Mouse (Mus musculus): ENCODE results near the gene Galns. TPM values are rescaled to one million over a fixed set of nuclear protein-coding genes. Genes with fewer than 3 reads are reported as not detected.

Gene Galns
- polyA plus RNA-seq, 1 experiment from 2014 or later: 7.1 TPM

- no peak overlapping the region for H3K4me3 ChIP-seq
- DNase-seq (ENCODE audit: low spot score): no peak
- H3K4me1 ChIP-seq (replicated peaks): peaks cover 37% of the 10 kb centered on the region
- H3K27me3 ChIP-seq (ENCODE audit: insufficient read depth, poor library complexity, severe bottlenecking): no peaks in the 10 kb centered on the region
- peak overlapping the region; percentile 53 for H3K27ac ChIP-seq
- 70% methylated on average over 6 of the region's 6 CpGs for WGBS
- no peaks in the 10 kb centered on the region for H3K9me3 ChIP-seq
- H3K36me3 ChIP-seq: no peaks in the 10 kb centered on the region
These were observed 74.2 kb downstream of the Galns start for GRCm38 (mm10) chr8:122537033-122537432.

- Histone ChIP-seq H3K4me3 (no peak overlapping the region), H3K27ac (peak overlapping the region; percentile 13; the same call in 1 of the 2 replicates), H3K36me3 (no peaks in the 10 kb centered on the region), H3K4me1 (replicated peaks) (peaks cover 39% of the 10 kb centered on the region), H3K27me3 (ENCODE audit: insufficient read depth, poor library complexity, severe bottlenecking) (no peaks in the 10 kb centered on the region), H3K9me3 (no peaks in the 10 kb centered on the region)
- 88% methylated on average over 8 of the region's 8 CpGs for WGBS
- no peak for DNase-seq (ENCODE audit: low spot score)
These were observed 80.0 kb downstream of the Galns start for GRCm38 (mm10) chr8:122531312-122531711.

GRCm38 (mm10) chr8:122529159-122529558 lies 82.1 kb downstream of the Galns start:
- Histone ChIP-seq H3K27me3 (ENCODE audit: insufficient read depth, poor library complexity, severe bottlenecking) (peaks cover 5% of the 10 kb centered on the region; the same call in 1 of the 2 replicates), H3K27ac (no peak overlapping the region), H3K36me3 (no peaks in the 10 kb centered on the region), H3K4me3 (no peak overlapping the region), H3K4me1 (replicated peaks) (peaks cover 55% of the 10 kb centered on the region), H3K9me3 (no peaks in the 10 kb centered on the region)
- DNase-seq (ENCODE audit: low spot score): no peak
- WGBS: 89% methylated on average over 4 of the region's 4 CpGs

Other genes starting within 250 kb of the Galns start
- 67.6 and 75.0 TPM in 2 replicates for gene Zc3h18, start 234.9 kb downstream of the Galns start, polyA plus RNA-seq (2016; fragmentation: Nextera tagmentation; extraction: Ambion mirVana)
- gene Il17c, start 189.4 kb downstream of the Galns start, polyA plus RNA-seq (2016; fragmentation: Nextera tagmentation; extraction: Ambion mirVana): not detected in 2 replicates
- gene Cyba, start 178.5 kb downstream of the Galns start, polyA plus RNA-seq (2016; fragmentation: Nextera tagmentation; extraction: Ambion mirVana): 75.4 and 76.6 TPM in 2 replicates
- 61.8 and 65.1 TPM in 2 replicates for gene Mvd, start 168.0 kb downstream of the Galns start, polyA plus RNA-seq (2016; fragmentation: Nextera tagmentation; extraction: Ambion mirVana)
- gene Snai3, start 150.7 kb downstream of the Galns start, polyA plus RNA-seq (2016; fragmentation: Nextera tagmentation; extraction: Ambion mirVana): 0.16 TPM in 1 of 2 replicates, not detected in the other
- 31.8 and 33.6 TPM in 2 replicates for gene Rnf166, start 135.4 kb downstream of the Galns start, polyA plus RNA-seq (2016; fragmentation: Nextera tagmentation; extraction: Ambion mirVana)
- gene Ctu2, start 135.3 kb downstream of the Galns start, polyA plus RNA-seq (2016; fragmentation: Nextera tagmentation; extraction: Ambion mirVana): 74.1 and 74.7 TPM in 2 replicates
- gene Piezo1, start 60.1 kb downstream of the Galns start, polyA plus RNA-seq (2016; fragmentation: Nextera tagmentation; extraction: Ambion mirVana): 6.5 and 9.2 TPM in 2 replicates
- 56.0 and 64.3 TPM in 2 replicates for gene Cdt1, start 43.4 kb downstream of the Galns start, polyA plus RNA-seq (2016; fragmentation: Nextera tagmentation; extraction: Ambion mirVana)
- gene Aprt, start 34.6 kb downstream of the Galns start, polyA plus RNA-seq (2016; fragmentation: Nextera tagmentation; extraction: Ambion mirVana): 237 and 268 TPM in 2 replicates
- gene Trappc2l, start 177 bp upstream of the Galns start, polyA plus RNA-seq (2016; fragmentation: Nextera tagmentation; extraction: Ambion mirVana): 53.3 and 68.5 TPM in 2 replicates
- gene Pabpn1l, start 11.3 kb upstream of the Galns start, polyA plus RNA-seq (2016; fragmentation: Nextera tagmentation; extraction: Ambion mirVana): not detected in 2 replicates
- 2.2 and 5.4 TPM in 2 replicates for gene Cbfa2t3, start 87.6 kb upstream of the Galns start, polyA plus RNA-seq (2016; fragmentation: Nextera tagmentation; extraction: Ambion mirVana)
- gene Acsf3, start 164.0 kb upstream of the Galns start, polyA plus RNA-seq (2016; fragmentation: Nextera tagmentation; extraction: Ambion mirVana): 16.5 and 18.0 TPM in 2 replicates
- 0.80 and 1.2 TPM in 2 replicates for gene Cdh15, start 236.5 kb upstream of the Galns start, polyA plus RNA-seq (2016; fragmentation: Nextera tagmentation; extraction: Ambion mirVana)